Mouse (Mus musculus) C2C12 (cell line): ENCODE results near the gene Gm10570. TPM values are rescaled to one million over a fixed set of nuclear protein-coding genes. Genes with fewer than 3 reads are reported as not detected.

Experiments
- H3K27me3 ChIP-seq: one replicate; pipeline ENCODE4 v1.6.1; 2011; ENCODE audit not compliant: control insufficient read depth, insufficient read depth, insufficient read length
- H3K36me3 ChIP-seq: one replicate; pipeline ENCODE4 v1.6.1; 2011; ENCODE audit not compliant: control insufficient read depth, insufficient read depth
- H3K4me3 ChIP-seq: one replicate; pipeline ENCODE4 v1.5.1; 2011; ENCODE audit warnings: mild to moderate bottlenecking, control low read depth; ENCODE audit not compliant: poor library complexity, insufficient read depth, severe bottlenecking
- H3K79me2 ChIP-seq: one replicate; pipeline ENCODE4 v1.6.1; 2011; ENCODE audit not compliant: control insufficient read depth, insufficient read depth
- H3K79me3 ChIP-seq: one replicate; pipeline ENCODE4 v1.6.1; 2011; ENCODE audit warnings: low read depth, control low read depth
- H3ac ChIP-seq: one replicate; pipeline ENCODE3; 2011; ENCODE audit warnings: low read depth; ENCODE audit not compliant: control insufficient read depth, insufficient read length
- CEBPB ChIP-seq: IDR thresholded peaks from one replicate; pipeline ENCODE4 v1.6.1; 2011; ENCODE audit warnings: low read depth, mild to moderate bottlenecking, control low read depth, moderate library complexity
- CTCF ChIP-seq: IDR thresholded peaks from one replicate; pipeline ENCODE4 v1.5.1; 2011; ENCODE audit not compliant: control insufficient read depth, insufficient read depth, insufficient read length
- FOSL1 ChIP-seq: IDR thresholded peaks from one replicate; pipeline ENCODE4 v1.8.0; 2011; ENCODE audit warnings: mild to moderate bottlenecking, low read length; ENCODE audit not compliant: poor library complexity, insufficient read depth, severe bottlenecking
- MAX ChIP-seq: IDR thresholded peaks from one replicate; pipeline ENCODE4 v1.6.1; 2011; ENCODE audit warnings: mild to moderate bottlenecking, control low read depth
- MYOD1 ChIP-seq: IDR thresholded peaks from one replicate; pipeline ENCODE4 v1.6.1; 2011; ENCODE audit warnings: low read depth; ENCODE audit not compliant: control insufficient read depth, insufficient read length
- MYOG ChIP-seq: IDR thresholded peaks from one replicate; pipeline ENCODE4 v1.6.1; 2011; ENCODE audit not compliant: control insufficient read depth, insufficient read length; ENCODE audit errors: extremely low read depth
- USF1 ChIP-seq: IDR thresholded peaks from one replicate; pipeline ENCODE4 v1.6.1; 2011; ENCODE audit warnings: low read depth, mild to moderate bottlenecking, control low read depth, moderate library complexity
- polyA plus RNA-seq: library from polyadenylated mRNA; unstranded; fragments of >200 nt; fragmentation: generic; extraction: Trizol; gene quantifications from one replicate; pipeline ENCODE4 v1.2.1, GENCODE M21; 2012; ENCODE audit warnings: missing spikeins

Gene Gm10570
- polyA plus RNA-seq, 1 experiment: not detected

DNA sequence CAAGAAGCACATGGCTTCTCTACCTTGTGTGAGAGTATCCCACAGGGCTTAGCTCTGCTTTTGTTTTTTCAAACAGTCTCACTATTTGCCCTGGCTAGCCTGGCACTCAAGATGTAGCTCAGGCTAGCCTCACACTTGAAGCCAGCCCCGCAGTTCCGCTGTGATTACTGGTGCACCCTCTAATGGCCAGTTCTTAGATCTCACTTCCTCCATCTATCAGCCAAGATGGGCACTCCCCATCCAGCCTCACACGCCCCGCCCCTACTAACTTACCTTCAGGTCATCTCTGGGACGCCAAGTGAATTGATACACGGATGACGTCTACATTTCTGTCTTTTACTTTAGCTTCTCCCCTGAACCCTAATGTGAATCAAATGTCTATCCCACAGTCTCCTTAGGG, 11.1 kb upstream of the Gm10570 start:
- no peaks in the 10 kb centered on the region for H3K79me2 ChIP-seq
- peaks cover 11% of the 10 kb centered on the region for H3K36me3 ChIP-seq
- TF ChIP-seq USF1 (no peak), MYOG (no peak), MYOD1 (no peak), CEBPB (no peak), FOSL1 (no peak), CTCF (no peak), MAX (no peak)
- no peak overlapping the region for H3K4me3 ChIP-seq
- H3ac ChIP-seq: no peak overlapping the region
- no peaks in the 10 kb centered on the region for H3K27me3 ChIP-seq
- H3K79me3 ChIP-seq: no peaks in the 10 kb centered on the region

DNA sequence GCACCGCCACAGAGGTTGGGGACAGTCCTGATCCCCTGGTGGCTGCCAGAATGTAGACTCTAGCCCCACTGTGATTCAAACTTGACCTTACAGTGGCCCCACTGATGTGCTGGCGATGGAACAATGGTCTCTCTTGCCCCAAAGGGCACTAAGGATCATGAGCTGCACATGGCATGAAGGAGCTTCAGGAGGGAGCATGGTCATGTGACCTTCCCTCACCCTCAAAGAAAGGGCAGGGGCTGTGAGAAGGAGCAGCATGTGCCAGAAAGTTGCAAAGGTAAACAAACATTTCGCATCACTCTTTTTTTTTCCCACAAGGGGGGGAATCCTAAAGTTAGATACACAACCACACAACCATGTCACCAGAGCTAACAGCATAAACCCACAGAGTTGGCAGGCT, 9.6 kb upstream of the Gm10570 start:
- no peak for TF ChIP-seq USF1
- TF ChIP-seq CEBPB: no peak
- TF ChIP-seq CTCF: no peak
- no peak for TF ChIP-seq MAX
- no peak for TF ChIP-seq MYOD1
- TF ChIP-seq MYOG: no peak
- no peak for TF ChIP-seq FOSL1
- Histone ChIP-seq H3ac (no peak overlapping the region), H3K79me3 (no peaks in the 10 kb centered on the region), H3K4me3 (no peak overlapping the region), H3K36me3 (peaks cover 11% of the 10 kb centered on the region), H3K27me3 (no peaks in the 10 kb centered on the region), H3K79me2 (no peaks in the 10 kb centered on the region)

DNA sequence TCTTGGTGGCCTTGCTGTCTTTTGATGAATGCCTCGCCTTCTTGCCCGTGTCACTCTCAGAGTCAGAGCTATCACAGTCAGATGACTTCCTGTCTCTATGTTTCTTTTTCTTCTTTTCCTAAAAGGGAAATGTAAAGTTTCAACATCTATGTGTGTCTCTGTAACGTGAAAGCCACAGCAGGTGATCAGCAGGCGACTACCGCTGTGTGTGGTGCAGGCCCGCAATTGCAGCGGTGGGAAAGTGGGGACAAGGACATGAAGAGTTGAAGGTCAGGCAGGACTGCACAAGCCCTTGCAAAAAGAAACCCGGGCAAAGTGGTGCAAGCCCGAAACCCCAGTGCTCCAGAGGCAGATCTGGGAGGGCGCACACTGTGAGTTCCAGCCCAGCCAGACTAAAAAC, 8.2 kb upstream of the Gm10570 start:
- TF ChIP-seq MYOD1 (no peak), CEBPB (no peak), CTCF (no peak), USF1 (no peak), MYOG (no peak), FOSL1 (no peak), MAX (no peak)

DNA sequence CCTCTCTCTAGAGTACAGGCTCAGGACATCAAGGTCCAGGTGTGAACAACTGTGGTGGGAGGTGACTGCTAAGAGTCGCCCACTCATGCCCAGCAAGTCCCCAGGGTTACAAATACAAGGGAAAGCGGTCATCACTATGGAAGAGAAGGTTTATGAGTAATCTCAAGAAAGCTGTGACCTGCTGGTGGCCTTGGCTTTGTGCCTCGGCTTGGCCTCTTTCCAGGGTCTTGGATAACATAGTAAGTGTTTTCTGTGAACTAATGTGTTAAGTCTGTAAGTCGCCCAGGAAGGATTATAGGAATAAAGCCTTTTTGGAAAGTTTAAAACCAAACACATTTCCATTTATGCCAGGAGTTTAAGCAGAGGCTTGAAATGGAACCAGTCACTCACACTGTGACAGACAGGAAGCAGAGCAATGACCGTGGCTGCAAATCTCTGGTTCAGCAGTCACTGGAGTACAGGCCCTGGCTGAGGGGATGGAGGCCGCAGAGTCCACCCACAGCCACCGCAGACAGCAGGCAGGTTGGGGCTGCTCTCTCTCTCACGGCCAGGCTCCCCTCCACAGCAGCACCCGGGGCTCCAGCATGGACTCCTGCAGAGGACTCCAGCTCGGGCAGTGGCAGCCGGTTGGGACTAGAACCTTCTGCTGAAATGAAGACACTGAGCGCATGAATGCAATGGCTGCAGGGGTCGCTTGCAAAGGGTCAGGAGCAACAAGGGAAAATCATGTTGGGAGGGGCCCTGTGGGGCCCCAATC, 7.5 kb upstream of the Gm10570 start:
- no peaks in the 10 kb centered on the region for H3K79me3 ChIP-seq
- peaks cover 7% of the 10 kb centered on the region for H3K36me3 ChIP-seq

More for the DNA sequence above, 8.2 kb upstream of the Gm10570 start:
- Histone ChIP-seq H3K27me3 (no peaks in the 10 kb centered on the region), H3K4me3 (no peak overlapping the region), H3K36me3 (peaks cover 10% of the 10 kb centered on the region), H3K79me2 (no peaks in the 10 kb centered on the region), H3K79me3 (no peaks in the 10 kb centered on the region), H3ac (no peak overlapping the region)

DNA sequence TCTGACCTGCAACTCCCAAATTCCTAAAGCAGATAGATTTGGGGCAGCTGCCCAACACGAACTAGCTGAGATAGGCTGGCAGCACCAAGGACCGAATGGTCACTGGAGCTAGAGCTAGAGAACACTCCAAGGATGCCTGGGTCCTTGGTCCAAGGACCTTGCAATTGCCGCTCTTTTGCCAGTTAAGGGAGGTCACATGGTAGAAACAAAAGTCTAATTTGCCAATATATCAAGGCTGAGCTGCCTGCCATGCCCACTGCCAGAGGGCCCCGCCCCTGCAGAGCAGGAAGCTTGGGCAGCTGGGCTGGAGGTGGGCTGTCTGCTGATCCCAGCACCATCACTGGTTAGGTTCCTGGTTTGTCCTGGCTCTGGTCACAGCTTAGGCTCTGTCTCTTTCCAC, 5.1 kb upstream of the Gm10570 start:
- Histone ChIP-seq H3K36me3 (peaks cover 7% of the 10 kb centered on the region), H3K27me3 (no peaks in the 10 kb centered on the region), H3K79me2 (no peaks in the 10 kb centered on the region), H3K79me3 (no peaks in the 10 kb centered on the region), H3ac (no peak overlapping the region), H3K4me3 (no peak overlapping the region)
- no peak for TF ChIP-seq CEBPB
- TF ChIP-seq FOSL1: no peak
- TF ChIP-seq MYOD1: no peak
- no peak for TF ChIP-seq USF1
- no peak for TF ChIP-seq MYOG
- TF ChIP-seq CTCF: no peak
- no peak for TF ChIP-seq MAX

More for the DNA sequence above, 7.5 kb upstream of the Gm10570 start:
- Histone ChIP-seq H3ac (no peak overlapping the region), H3K79me2 (no peaks in the 10 kb centered on the region), H3K4me3 (no peak overlapping the region), H3K27me3 (no peaks in the 10 kb centered on the region)
- TF ChIP-seq MYOD1 (no peak), CTCF (no peak), USF1 (no peak), FOSL1 (no peak), CEBPB (no peak), MAX (no peak), MYOG (no peak)

DNA sequence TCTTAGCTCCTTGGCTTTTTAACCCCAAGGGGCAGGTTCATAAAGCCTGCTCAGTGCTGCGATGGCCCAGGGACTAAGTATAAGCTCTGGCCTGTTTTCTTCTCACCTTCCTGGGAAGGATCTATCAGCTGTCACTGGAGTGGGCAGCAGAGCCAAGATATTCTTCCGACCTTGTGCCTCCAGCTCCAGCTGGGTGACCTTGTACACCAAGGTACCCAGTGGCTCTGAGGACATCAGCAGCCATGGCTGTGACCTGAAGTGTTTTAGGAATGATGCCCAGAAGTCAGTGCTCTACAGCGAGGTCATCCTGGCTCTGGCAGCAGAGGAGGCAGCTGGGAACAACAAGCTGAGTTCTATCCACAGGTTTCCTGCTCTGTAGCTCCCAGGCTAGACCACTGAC, 4.1 kb upstream of the Gm10570 start:
- Histone ChIP-seq H3K36me3 (peaks cover 7% of the 10 kb centered on the region), H3K4me3 (no peak overlapping the region), H3K79me2 (no peaks in the 10 kb centered on the region), H3ac (no peak overlapping the region), H3K79me3 (no peaks in the 10 kb centered on the region), H3K27me3 (no peaks in the 10 kb centered on the region)
- TF ChIP-seq MYOD1: no peak
- TF ChIP-seq MAX: no peak
- no peak for TF ChIP-seq MYOG
- no peak for TF ChIP-seq CEBPB
- TF ChIP-seq FOSL1: no peak
- no peak for TF ChIP-seq CTCF
- TF ChIP-seq USF1: no peak
